Mouse (Mus musculus): ENCODE data around the gene Wdfy2.
A peak's percentile ranks its signal among the peaks of the same experiment; 100 is the strongest.
"Not testable (repeated sequence)": the region's sequence is repeated elsewhere in the genome, so short reads cannot be mapped to it uniquely, and the experiment has no call there.

The Wdfy2 gene

GRCm38 (mm10) chr14:62879497-62879896 lies 42.0 kb downstream of the Wdfy2 start:
- DNase-seq (ENCODE audit: low spot score in 2 of 2): peak; percentile 78 to 79

- DNase-seq (ENCODE audit: low spot score in 2 of 2): peak in 1 of 2 experiments; percentile 45
These were observed 42.8 kb downstream of the Wdfy2 start for GRCm38 (mm10) chr14:62880084-62880851.

- DNase-seq (ENCODE audit: low spot score in 2 of 2): no peak
These were observed 44.7 kb downstream of the Wdfy2 start for GRCm38 (mm10) chr14:62882061-62882614.

- DNase-seq (ENCODE audit: low spot score in 2 of 2): no peak
These were observed 46.1 kb downstream of the Wdfy2 start for GRCm38 (mm10) chr14:62883551-62883950.

- DNase-seq (ENCODE audit: low spot score in 2 of 2): no peak
These were observed 46.7 kb downstream of the Wdfy2 start for GRCm38 (mm10) chr14:62884171-62884570.

GRCm38 (mm10) chr14:62884639-62885038 lies 47.2 kb downstream of the Wdfy2 start:
- DNase-seq (ENCODE audit: low spot score in 2 of 2): no peak

- no peak for DNase-seq (ENCODE audit: low spot score in 2 of 2)
These were observed 47.7 kb downstream of the Wdfy2 start for GRCm38 (mm10) chr14:62885146-62885545.

GRCm38 (mm10) chr14:62891401-62891800 lies 53.9 kb downstream of the Wdfy2 start:
- DNase-seq (ENCODE audit: low spot score in 2 of 2): no peak

- DNase-seq (ENCODE audit: low spot score in 2 of 2): peak; percentile 21 to 26
These were observed 55.5 kb downstream of the Wdfy2 start for GRCm38 (mm10) chr14:62892771-62893641.

GRCm38 (mm10) chr14:62893642-62894180 lies 56.2 kb downstream of the Wdfy2 start:
- not testable (repeated sequence) for DNase-seq (ENCODE audit: low spot score in 2 of 2)

GRCm38 (mm10) chr14:62894924-62895840 lies 57.7 kb downstream of the Wdfy2 start:
- no peak for DNase-seq (ENCODE audit: low spot score in 2 of 2)

- no peak for DNase-seq (ENCODE audit: low spot score in 2 of 2)
These were observed 60.6 kb downstream of the Wdfy2 start for GRCm38 (mm10) chr14:62898061-62898460.

- no peak for DNase-seq (ENCODE audit: low spot score in 2 of 2)
These were observed 70.4 kb downstream of the Wdfy2 start for GRCm38 (mm10) chr14:62907888-62908287.

GRCm38 (mm10) chr14:62908550-62908949 lies 71.1 kb downstream of the Wdfy2 start:
- DNase-seq (ENCODE audit: low spot score in 2 of 2): no peak

- no peak for DNase-seq (ENCODE audit: low spot score in 2 of 2)
These were observed 73.4 kb downstream of the Wdfy2 start for GRCm38 (mm10) chr14:62910859-62911258.

- DNase-seq (ENCODE audit: low spot score in 2 of 2): no peak
These were observed 77.7 kb downstream of the Wdfy2 start for GRCm38 (mm10) chr14:62915146-62915685.

GRCm38 (mm10) chr14:62916488-62917034 lies 79.1 kb downstream of the Wdfy2 start:
- DNase-seq (ENCODE audit: low spot score in 2 of 2): no peak

- no peak for DNase-seq (ENCODE audit: low spot score in 2 of 2)
These were observed 83.9 kb downstream of the Wdfy2 start for GRCm38 (mm10) chr14:62921401-62921800.

GRCm38 (mm10) chr14:62922637-62923036 lies 85.2 kb downstream of the Wdfy2 start:
- DNase-seq (ENCODE audit: low spot score in 2 of 2): no peak

- no peak for DNase-seq (ENCODE audit: low spot score in 2 of 2)
These were observed 87.3 kb downstream of the Wdfy2 start for GRCm38 (mm10) chr14:62924800-62925199.
